Mouse (Mus musculus) left cerebral cortex, adult 2 months (tissue): ENCODE data around the gene Dqx1. TPM values are rescaled to one million over a fixed set of nuclear protein-coding genes. Genes with fewer than 3 reads are reported as not detected.

ENCODE experiments used
- DNase-seq, 2 experiments: peaks; one replicate each; pipeline ENCODE4 v3.0.0; 2021 to 2022; ENCODE audit warnings: low spot score in 2 of 2, mixed read lengths in 1 of 2; ENCODE audit errors: extremely low spot score in 1 of 2
- H3K27ac ChIP-seq: fragments of 200-600 bp; 2 replicates; pipeline ENCODE4 v1.8.1; 2022
- H3K4me3 ChIP-seq: fragments of 200-600 bp; 2 replicates; pipeline ENCODE4 v1.8.1; 2022
- CTCF ChIP-seq: fragments of 200-600 bp; IDR thresholded peaks from 2 replicates; pipeline ENCODE4 v1.8.1; 2022; ENCODE audit warnings: antibody characterized with exemption, mild to moderate bottlenecking, moderate library complexity
- intact Hi-C: fragments of 180-260 bp; cut with DNase I; formaldehyde crosslinking; loops from one replicate; pipeline ENCODE4 v1.15.1; 2025
- microRNA-seq, 2 experiments: library from miRNA; unstranded; fragments of <30 nt; microRNA quantifications; one replicate each; pipeline ENCODE4 v1.2.0; 2021
- total RNA-seq, 2 experiments: library from RNA; stranded (reverse); gene quantifications; 2 replicates each; pipeline ENCODE4 v1.2.3; 2021

The Dqx1 gene
- total RNA-seq, 2 experiments from 2014 or later = 0.61 to 0.68 TPM

- intact Hi-C loops = no loop called here
- TF ChIP-seq CTCF = no peak
- no peak for DNase-seq
- peak overlapping the region; percentile 40; the same call in 1 of the 2 replicates for H3K27ac ChIP-seq
- peak overlapping the region; percentile 72 for H3K4me3 ChIP-seq
These were observed 45.5 kb downstream of the Dqx1 start for GRCm38 (mm10) chr6:83103130-83103650.

GRCm38 (mm10) chr6:83104158-83104557 is 46.5 kb downstream of the Dqx1 start:
- no peak for TF ChIP-seq CTCF
- intact Hi-C loops = no loop called here
- DNase-seq = no peak
- no peak overlapping the region for H3K27ac ChIP-seq
- H3K4me3 ChIP-seq = no peak overlapping the region

GRCm38 (mm10) chr6:83107566-83108400 is 50.1 kb downstream of the Dqx1 start:
- Histone ChIP-seq H3K27ac (peak overlapping the region; percentile 94), H3K4me3 (peak overlapping the region; percentile 98)
- intact Hi-C loops = loop anchor here (2.0 kb wide), 1 partner anchor 35 kb away; no protein-coding TSS in a partner anchor

GRCm38 (mm10) chr6:83108762-83109668 is 51.4 kb downstream of the Dqx1 start, which contains the start of gene Mrpl53:
TSS of gene Mrpl53 (plus strand) at chr6:83109040.
- peak within 1 kb of the TSS; percentile 94 for H3K27ac ChIP-seq

More at GRCm38 (mm10) chr6:83107566-83108400, 50.1 kb downstream of the Dqx1 start:
- peak; percentile 81 for TF ChIP-seq CTCF
- DNase-seq = peak; percentile 71

GRCm38 (mm10) chr6:83111510-83112136 is 54.0 kb downstream of the Dqx1 start:
- Histone ChIP-seq H3K4me3 (no peak overlapping the region), H3K27ac (no peak overlapping the region)
- intact Hi-C loops = no loop called here
- DNase-seq = no peak
- no peak for TF ChIP-seq CTCF

More at GRCm38 (mm10) chr6:83108762-83109668, 51.4 kb downstream of the Dqx1 start, which contains the start of gene Mrpl53:
- no peak; the same call in 1 of the 2 replicates for TF ChIP-seq CTCF
- peak within 1 kb of the TSS; percentile 98 for H3K4me3 ChIP-seq
- intact Hi-C loops = loop anchor here (2.0 kb wide), 1 partner anchor 34 kb away; no protein-coding TSS in a partner anchor
- peak; percentile 82 to 84 for DNase-seq

- intact Hi-C loops = loop anchor here (2.0 kb wide), 1 partner anchor 42 kb away; the partner anchor contains the start of genes 1700003E16Rik and Wdr54
- Histone ChIP-seq H3K27ac (peak within 1 kb of the TSS; percentile 92), H3K4me3 (peak within 1 kb of the TSS; percentile 60)
- DNase-seq = peak; percentile 91 to 95
- peak; percentile 50 for TF ChIP-seq CTCF
These were observed 57.5 kb downstream of the Dqx1 start, which contains the start of gene Mogs for GRCm38 (mm10) chr6:83115011-83115671. TSS of gene Mogs (plus strand) at chr6:83115496.

- DNase-seq = no peak
- H3K4me3 ChIP-seq = peak overlapping the region; percentile 60
- peak overlapping the region; percentile 61 for H3K27ac ChIP-seq
- intact Hi-C loops = loop anchor here (2.0 kb wide), 2 partner anchors 29 to 41 kb away; partner anchors contain the start of genes 1700003E16Rik and Wdr54
- TF ChIP-seq CTCF = no peak
These were observed 58.2 kb downstream of the Dqx1 start for GRCm38 (mm10) chr6:83115682-83116372.

GRCm38 (mm10) chr6:83116373-83117164 is 58.9 kb downstream of the Dqx1 start:
- DNase-seq = no peak
- Histone ChIP-seq H3K27ac (no peak overlapping the region), H3K4me3 (peak overlapping the region; percentile 60)
- intact Hi-C loops = loop anchor here (2.0 kb wide), 1 partner anchor 28 kb away; no protein-coding TSS in a partner anchor
- TF ChIP-seq CTCF = no peak

Small RNAs within 50 kb of the gene (microRNA-seq; reads per million reads assigned to microRNA genes)
- gene Mir3470a = 0 reads per million in 2 experiments
- 0 to 0.72 reads per million in 2 experiments for gene Mir7040

Other genes with a start within 250 kb of the Dqx1 start
- gene Sema4f, start 118.1 kb upstream of the Dqx1 start, total RNA-seq = 10 to 100 TPM; 39.4 to 40.7 TPM
- not detected for gene M1ap, start 110.9 kb upstream of the Dqx1 start, total RNA-seq
- gene Dok1, start 24.4 kb upstream of the Dqx1 start, total RNA-seq = 1 to 10 TPM; 1.4 to 2.1 TPM
- 1 to 10 TPM; 2.0 to 3.5 TPM for gene Loxl3, start 23.7 kb upstream of the Dqx1 start, total RNA-seq
- 100 to 1,000 TPM; 130 to 135 TPM for gene Aup1, start 3.3 kb upstream of the Dqx1 start, total RNA-seq
- 10 to 100 TPM; 42.2 to 47.0 TPM for gene Htra2, start 2.6 kb upstream of the Dqx1 start, total RNA-seq
- not detected for gene Tlx2, start 12.4 kb downstream of the Dqx1 start, total RNA-seq
- gene Pcgf1, start 20.0 kb downstream of the Dqx1 start, total RNA-seq = 10 to 100 TPM; 24.3 to 27.0 TPM
- 1 to 10 TPM in 1 of 2 experiments, not detected in 1; 1.9 TPM for gene Lbx2, start 28.5 kb downstream of the Dqx1 start, total RNA-seq
- gene Ccdc142, start 43.8 kb downstream of the Dqx1 start, total RNA-seq = 1 to 10 TPM; 6.8 to 7.8 TPM
- gene Gm42688, start 43.8 kb downstream of the Dqx1 start, total RNA-seq = 1 to 10 TPM; 4.6 to 6.9 TPM
- gene Mrpl53, start 51.2 kb downstream of the Dqx1 start, total RNA-seq = 10 to 100 TPM; 57.5 to 61.7 TPM
- 10 to 100 TPM; 28.6 to 29.5 TPM for gene Mogs, start 57.7 kb downstream of the Dqx1 start, total RNA-seq
- gene Wbp1, start 63.7 kb downstream of the Dqx1 start, total RNA-seq = 10 to 100 TPM; 42.4 to 42.5 TPM
- 10 to 100 TPM; 19.9 to 22.2 TPM for gene Ino80b, start 67.6 kb downstream of the Dqx1 start, total RNA-seq
- 10 to 100 TPM; 87.0 to 97.5 TPM for gene Rtkn, start 77.6 kb downstream of the Dqx1 start, total RNA-seq
- gene Wdr54, start 98.6 kb downstream of the Dqx1 start, total RNA-seq = 10 to 100 TPM; 26.0 to 26.6 TPM
- gene 1700003E16Rik, start 98.6 kb downstream of the Dqx1 start, total RNA-seq = 10 to 100 TPM; 30.9 to 35.6 TPM
- 100 to 1,000 TPM; 369 to 376 TPM for gene Dctn1, start 108.1 kb downstream of the Dqx1 start, total RNA-seq
- 1 to 10 TPM in 1 of 2 experiments, under 1 TPM in 1; 0.84 to 1.3 TPM for gene Slc4a5, start 162.0 kb downstream of the Dqx1 start, total RNA-seq